Mouse (Mus musculus) kidney, adult 2 months (tissue): ENCODE measurements around the gene Slc26a9.

Source experiments
- CTCF ChIP-seq: fragments of 200-500 bp; conservative IDR thresholded peaks from 2 replicates; pipeline ENCODE4 v1.5.1; 2011; ENCODE audit warnings: low read depth, mild to moderate bottlenecking, control low read depth, low read length, moderate library complexity, mixed read lengths; ENCODE audit not compliant: insufficient read depth, insufficient read length
- POLR2A ChIP-seq: fragments of 200-500 bp; IDR thresholded peaks from one replicate; pipeline ENCODE4 v1.6.1; 2011; ENCODE audit warnings: low read depth, low read length, control low read depth

GRCm38 (mm10) chr1:131812006-131812405, 68.2 kb downstream of the Slc26a9 start:
- TF ChIP-seq POLR2A: no peak
- TF ChIP-seq CTCF: no peak
